Mouse (Mus musculus): ENCODE measurements around the gene Ctsg. TPM values are rescaled to one million over a fixed set of nuclear protein-coding genes. Genes with fewer than 3 reads are reported as not detected.
"Not testable (repeated sequence)": the region's sequence is repeated elsewhere in the genome, so short reads cannot be mapped to it uniquely, and the experiment has no call there.

Gene Ctsg
- total RNA-seq (2021): not detected
- long read RNA-seq, experiment 1: 0 reads
- long read RNA-seq, experiment 2: 0 reads

- no peak for DNase-seq
- intact Hi-C loops (cut with DNase I): no loop called here
Measured at GRCm38 (mm10) chr14:56102386-56102785, at the start of gene Ctsg. Ctsg (minus strand) TSS chr14:56102574.

GRCm38 (mm10) chr14:56133675-56134074 lies 31.3 kb upstream of the Ctsg start:
- DNase-seq: not testable (repeated sequence)

GRCm38 (mm10) chr14:56132508-56132907 lies 30.1 kb upstream of the Ctsg start, which contains the start of gene Gzmd:
Gzmd (minus strand) TSS chr14:56132608.
- intact Hi-C loops (cut with DNase I); DNase-seq: not testable (repeated sequence)

More at GRCm38 (mm10) chr14:56133675-56134074, 31.3 kb upstream of the Ctsg start:
- intact Hi-C loops (cut with DNase I): not testable (repeated sequence)

- intact Hi-C loops (cut with DNase I): no loop called here
- DNase-seq: no peak
Measured at GRCm38 (mm10) chr14:56128341-56128740, 26.0 kb upstream of the Ctsg start.

GRCm38 (mm10) chr14:56123516-56123915 lies 21.1 kb upstream of the Ctsg start:
- no peak for DNase-seq
- intact Hi-C loops (cut with DNase I): no loop called here

GRCm38 (mm10) chr14:56120525-56120924 lies 18.2 kb upstream of the Ctsg start, which contains the start of gene Gzme:
Gzme (minus strand) TSS chr14:56120625.
- intact Hi-C loops (cut with DNase I): no loop called here
- no peak for DNase-seq

- DNase-seq; intact Hi-C loops (cut with DNase I): not testable (repeated sequence)
Measured at GRCm38 (mm10) chr14:56115531-56116310, 13.3 kb upstream of the Ctsg start.

- intact Hi-C loops (cut with DNase I): no loop called here
- no peak for DNase-seq
Measured at GRCm38 (mm10) chr14:56105447-56106180, 3.2 kb upstream of the Ctsg start.

- DNase-seq: no peak
- intact Hi-C loops (cut with DNase I): no loop called here
Measured at GRCm38 (mm10) chr14:56105016-56105415, 2.6 kb upstream of the Ctsg start.

- no peak for DNase-seq
Measured at GRCm38 (mm10) chr14:56103452-56103851, 1.1 kb upstream of the Ctsg start.

GRCm38 (mm10) chr14:56098940-56099339 lies 3.4 kb downstream of the Ctsg start:
- no peak for DNase-seq
- intact Hi-C loops (cut with DNase I): no loop called here

More at GRCm38 (mm10) chr14:56103452-56103851, 1.1 kb upstream of the Ctsg start:
- intact Hi-C loops (cut with DNase I): no loop called here

GRCm38 (mm10) chr14:56097597-56097996 lies 4.8 kb downstream of the Ctsg start:
- no peak for DNase-seq

GRCm38 (mm10) chr14:56093353-56093752 lies 9.0 kb downstream of the Ctsg start:
- DNase-seq: no peak
- intact Hi-C loops (cut with DNase I): no loop called here

More at GRCm38 (mm10) chr14:56097597-56097996, 4.8 kb downstream of the Ctsg start:
- intact Hi-C loops (cut with DNase I): no loop called here

GRCm38 (mm10) chr14:56086711-56087110 lies 15.7 kb downstream of the Ctsg start:
- DNase-seq: no peak
- intact Hi-C loops (cut with DNase I): no loop called here

- DNase-seq: no peak
- intact Hi-C loops (cut with DNase I): no loop called here
Measured at GRCm38 (mm10) chr14:56085167-56085566, 17.2 kb downstream of the Ctsg start, which contains the start of gene Mcpt8. Mcpt8 (minus strand) TSS chr14:56085273.

GRCm38 (mm10) chr14:56082016-56082415 lies 20.4 kb downstream of the Ctsg start:
- DNase-seq: no peak

GRCm38 (mm10) chr14:56062213-56062612 lies 40.2 kb downstream of the Ctsg start, which contains the start of gene Mcpt4:
Mcpt4 (minus strand) TSS chr14:56062313.
- intact Hi-C loops (cut with DNase I); DNase-seq: not testable (repeated sequence)

More at GRCm38 (mm10) chr14:56082016-56082415, 20.4 kb downstream of the Ctsg start:
- intact Hi-C loops (cut with DNase I): no loop called here

GRCm38 (mm10) chr14:56057722-56058121 lies 44.7 kb downstream of the Ctsg start:
- no peak for DNase-seq
- intact Hi-C loops (cut with DNase I): no loop called here

GRCm38 (mm10) chr14:56055408-56055807 lies 47.0 kb downstream of the Ctsg start:
- intact Hi-C loops (cut with DNase I): no loop called here

More at GRCm38 (mm10) chr14:56055408-56055807, 47.0 kb downstream of the Ctsg start:
- DNase-seq: no peak

All from heart, postnatal 14 days (tissue).